ENCODE assay signal across 12 mouse cellular contexts in genomic region chr15:84441682-84442315, GRCm38 (mm10). TPM values are rescaled to one million over a fixed set of nuclear protein-coding genes. Genes with fewer than 3 reads are reported as not detected.
DNase-seq lines count a peak whose midpoint lies in the region; ATAC-seq and TF ChIP-seq lines count a peak whose summit lies in the region.
"Had no signal": no experiment of that assay in that cellular context is flagged by ENCODE, and none has a peak within 500 bp of the region (broad histone marks: within the 10 kb centered on the region; RNA-seq: fewer than 3 reads in every experiment).

No protein-coding gene starts in this region.

- no peaks in the 10 kb centered on the region for H3K36me3 ChIP-seq in heart, adult 2 months (ENCODE audit: control insufficient read depth, insufficient read depth, low read length)
- no peaks in the 10 kb centered on the region for H3K36me3 ChIP-seq in midbrain, embryonic 14.5 days (ENCODE audit: control insufficient read depth, insufficient read depth, low read length)
- no peaks in the 10 kb centered on the region for H3K36me3 ChIP-seq in liver, embryonic 12.5 days
- H3K36me3 ChIP-seq: limb, embryonic 12.5 days had no signal

- intact Hi-C loops in heart, adult 2 months (cut with DNase I) = loop anchor here (10.0 kb wide), 1 partner anchor 177 kb away; no protein-coding TSS in a partner anchor
- intact Hi-C loops in heart, postnatal 25 days (cut with DNase I) = no loop called here

- H3K79me2 ChIP-seq in heart, adult 2 months (replicated peaks; ENCODE audit: control insufficient read depth, insufficient read depth, low read length) = no peaks in the 10 kb centered on the region

- no peaks in the 10 kb centered on the region for H3K9me3 ChIP-seq in midbrain, embryonic 14.5 days (ENCODE audit: control insufficient read depth, low read length)
- no peaks in the 10 kb centered on the region for H3K9me3 ChIP-seq in liver, embryonic 12.5 days (replicated peaks)
- H3K9me3 ChIP-seq: limb, embryonic 12.5 days had no signal

- peak; percentile 33 to 44 for DNase-seq in heart, adult 2 months
- DNase-seq in heart, postnatal 25 days (ENCODE audit: low spot score) = no peak
- DNase-seq in brain, embryonic 14.5 days (ENCODE audit: low read depth) = peak; percentile 57
- peak; percentile 52 for DNase-seq in heart, postnatal 4 days
- peak; percentile 52 for DNase-seq in midbrain, embryonic 14.5 days
- no peak for DNase-seq in testis, postnatal 14 days (ENCODE audit: low spot score)
- DNase-seq in kidney, adult 11 months = no peak

- WGBS in heart, adult 2 months = 45% methylated on average over 14 of the region's 14 CpGs
- WGBS in midbrain, embryonic 14.5 days = 31% methylated on average over 14 of the region's 14 CpGs
- 48% methylated on average over 14 of the region's 14 CpGs for WGBS in liver, embryonic 12.5 days (ENCODE audit: insufficient replicate concordance)

- no peak for TF ChIP-seq CTCF in heart, adult 2 months (IDR thresholded peaks at IDR 0.05)
- no peak for TF ChIP-seq CTCF in brain, embryonic 14.5 days (IDR thresholded peaks at IDR 0.05; ENCODE audit: borderline replicate concordance, extremely low read depth, insufficient read depth, insufficient read length)

- no peak overlapping the region for H3K27ac ChIP-seq in heart, adult 2 months
- peak overlapping the region; percentile 32; the same call in 1 of the 2 replicates for H3K27ac ChIP-seq in midbrain, embryonic 14.5 days (replicated peaks; ENCODE audit: low read depth, low read length)
- no peak overlapping the region for H3K27ac ChIP-seq in liver, embryonic 12.5 days
- H3K27ac ChIP-seq: limb, embryonic 12.5 days; macrophage had no signal

- H3K4me1 ChIP-seq in heart, adult 2 months (ENCODE audit: control insufficient read depth, insufficient read depth, low read length) = peaks cover 1% of the 10 kb centered on the region; the same call in 1 of the 2 replicates
- H3K4me1 ChIP-seq in midbrain, embryonic 14.5 days (ENCODE audit: control insufficient read depth, insufficient read depth, low read length) = peaks cover 51% of the 10 kb centered on the region
- H3K4me1 ChIP-seq in liver, embryonic 12.5 days = no peaks in the 10 kb centered on the region

- H3K9ac ChIP-seq in heart, adult 2 months (ENCODE audit: low read depth, low read length) = no peak overlapping the region
- peak overlapping the region; percentile 26; the same call in 1 of the 2 replicates for H3K9ac ChIP-seq in midbrain, embryonic 14.5 days (replicated peaks; ENCODE audit: low read length)
- no peak overlapping the region for H3K9ac ChIP-seq in liver, embryonic 12.5 days
- H3K9ac ChIP-seq: limb, embryonic 12.5 days had no signal

- no peak for TF ChIP-seq POLR2A in heart, adult 2 months (IDR thresholded peaks at IDR 0.05; ENCODE audit: insufficient read depth, low read depth, low read length)
- TF ChIP-seq POLR2A in brain, embryonic 14.5 days (IDR thresholded peaks at IDR 0.05; ENCODE audit: borderline replicate concordance, extremely low read depth, insufficient read depth, insufficient read length, poor library complexity, severe bottlenecking) = no peak

- no peak overlapping the region for H3K4me3 ChIP-seq in heart, adult 2 months
- no peak overlapping the region for H3K4me3 ChIP-seq in midbrain, embryonic 14.5 days (replicated peaks; ENCODE audit: low read depth, low read length)
- H3K4me3 ChIP-seq in liver, embryonic 12.5 days = no peak overlapping the region
- H3K4me3 ChIP-seq: limb, embryonic 12.5 days had no signal

- H3K4me2 ChIP-seq in midbrain, embryonic 14.5 days (ENCODE audit: low read length) = peak overlapping the region; percentile 31; the same call in 1 of the 2 replicates
- H3K4me2 ChIP-seq in liver, embryonic 12.5 days = no peak overlapping the region
- H3K4me2 ChIP-seq: limb, embryonic 12.5 days had no signal

- H3K27me3 ChIP-seq in heart, adult 2 months (ENCODE audit: control insufficient read depth, insufficient read depth, low read length) = peaks cover 1% of the 10 kb centered on the region
- H3K27me3 ChIP-seq in midbrain, embryonic 14.5 days (ENCODE audit: control insufficient read depth, insufficient read depth, low read length) = no peaks in the 10 kb centered on the region
- H3K27me3 ChIP-seq in liver, embryonic 12.5 days (replicated peaks) = peaks cover 82% of the 10 kb centered on the region

- no peak for TF ChIP-seq EP300 in heart, adult 2 months (IDR thresholded peaks at IDR 0.05; ENCODE audit: insufficient read depth, low read depth, low read length)

- no peak for ATAC-seq in midbrain, embryonic 14.5 days (ENCODE audit: low FRiP score, low TSS enrichment)
- ATAC-seq in liver, embryonic 12.5 days = no peak
- ATAC-seq: CD4-positive, CD25-positive, alpha-beta regulatory T cell, adult 4 months had no signal

RNA-seq across cellular contexts. Expression of gene Shisal1, which starts 5.1 kb away (rescaled TPM):
- 1 to 10 TPM; 1.1 to 1.7 TPM for total RNA-seq in heart, adult 2 months (2021)
- polyA plus RNA-seq in heart, adult 2 months (2012; rRNA removed) = 1.00 and 1.8 TPM in 2 replicates
- 1 to 10 TPM in 1 of 2 experiments, under 1 TPM in 1; 0.75 to 2.4 TPM for total RNA-seq in heart, postnatal 25 days (2021)
- polyA plus RNA-seq in brain, embryonic 14.5 days (2012; rRNA removed) = 28.5 and 36.5 TPM in 2 replicates
- 1 to 10 TPM; 2.3 to 3.2 TPM for total RNA-seq in heart, postnatal 4 days (2021)
- polyA plus RNA-seq in midbrain, embryonic 14.5 days (2014; fragmentation: Nextera tagmentation; extraction: Ambion mirVana) = 16.4 and 18.0 TPM in 2 replicates
- 0.14 and 0.22 TPM in 2 replicates for polyA plus RNA-seq in liver, embryonic 12.5 days (2016; fragmentation: Nextera tagmentation; extraction: Ambion mirVana)
- total RNA-seq: common myeloid progenitor, adult 5-6 weeks had no signal
- polyA plus RNA-seq: CD4-positive, CD25-positive, alpha-beta regulatory T cell, adult 4 months; macrophage had no signal

Comparison
In these comparisons a context has a peak if more than half of its experiments do, and no peak if none do; other contexts are left out.
1. DNase-seq: peak in heart, adult 2 months (2 of 2), brain, embryonic 14.5 days (single experiment), heart, postnatal 4 days (single experiment) and midbrain, embryonic 14.5 days (single experiment); none in heart, postnatal 25 days (single experiment), testis, postnatal 14 days (single experiment) and kidney, adult 11 months (single experiment).